Mouse (Mus musculus) ovary, adult 10 weeks (tissue): ENCODE data around the gene Chil1. TPM values are rescaled to one million over a fixed set of nuclear protein-coding genes. Genes with fewer than 3 reads are reported as not detected.

Experiments used
- polyA plus RNA-seq: library from polyadenylated mRNA; stranded (reverse); fragments of 350-450 nt; fragmentation: Illumina TruSeq; extraction: RNeasy Lipid Tissue Mini Kit (QIAGEN cat#74804); gene quantifications from one replicate; pipeline ENCODE4 v1.2.3, GENCODE M21; 2014

Chil1 gene
- not detected for polyA plus RNA-seq

DNA sequence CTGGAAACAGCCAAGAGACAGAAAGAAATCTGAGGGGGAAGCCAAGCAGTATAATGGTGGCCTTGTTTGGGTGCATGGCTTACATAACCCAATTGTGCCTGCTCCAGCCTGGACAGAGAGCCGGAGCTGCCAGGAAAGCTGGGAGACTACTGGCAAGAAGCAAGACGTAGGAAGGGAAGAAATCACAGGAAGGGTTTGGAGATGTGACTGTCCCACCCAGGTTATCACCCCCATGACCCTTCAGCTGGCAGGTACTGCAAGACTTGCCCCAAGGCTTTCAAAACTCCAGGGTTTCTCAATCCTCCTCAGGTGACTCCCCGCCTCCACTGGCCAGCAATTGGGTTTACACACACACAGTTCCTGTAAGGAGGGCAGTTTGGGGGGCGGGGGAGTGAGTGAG is at the start of gene Chil1:
Chil1 (plus strand) TSS at position 152 of the 400 bp plus-strand sequence.

DNA sequence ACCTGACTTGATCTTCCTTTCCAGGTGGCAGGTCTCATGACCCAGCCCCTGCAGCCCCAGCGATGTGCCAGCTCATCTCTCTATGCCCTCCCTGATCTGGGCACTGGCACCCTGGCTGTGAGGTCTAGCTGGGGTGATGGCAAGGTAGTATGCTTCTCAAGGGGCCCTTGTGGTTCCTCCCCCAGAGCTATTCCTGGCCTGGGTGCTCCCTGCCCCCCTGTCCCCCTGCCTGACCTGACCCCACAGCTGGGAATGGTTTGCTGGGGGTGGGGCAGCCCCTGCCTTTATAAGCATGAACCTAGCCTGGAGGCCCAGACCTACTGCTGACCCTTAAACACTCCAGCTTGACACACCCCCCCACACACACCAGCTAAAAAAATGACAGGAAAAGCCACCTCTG is 11.2 kb downstream of the Chil1 start, which contains the start of gene Mybph:
Mybph (plus strand) TSS at position 323 of the 400 bp plus-strand sequence.

DNA sequence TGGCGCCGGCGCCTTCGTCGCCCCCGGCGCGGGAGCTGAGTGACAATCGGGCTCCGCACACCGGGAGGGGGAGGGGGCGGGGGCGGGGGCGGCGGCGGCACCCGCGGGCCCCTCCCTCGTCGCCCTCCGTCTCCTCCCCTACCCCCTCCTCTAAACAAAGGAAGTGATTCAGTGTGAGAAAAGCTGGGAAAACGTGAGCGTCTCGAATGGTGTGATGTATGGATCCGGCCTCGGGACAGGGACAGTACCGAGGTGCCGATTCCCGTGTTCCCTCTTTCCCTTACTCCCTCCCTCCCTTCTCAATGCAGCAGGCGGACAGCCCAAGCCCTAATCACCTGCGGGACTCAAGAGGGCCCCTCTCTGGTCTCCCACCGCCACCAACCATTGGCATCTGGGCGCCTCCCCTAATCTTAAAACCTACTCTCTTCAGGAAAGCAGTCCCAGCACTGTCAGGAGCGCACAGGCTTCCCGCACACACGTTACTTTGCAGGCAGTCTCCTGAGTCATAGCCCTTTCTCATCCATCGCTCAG is 53.5 kb downstream of the Chil1 start, which contains the start of gene Adora1:
Adora1 (minus strand) TSS at position 41 of the 531 bp plus-strand sequence.

Other genes with a start within 250 kb of the Chil1 start
- 6.3 TPM for gene Fmod, start 144.9 kb upstream of the Chil1 start, polyA plus RNA-seq
- gene Btg2, start 103.1 kb upstream of the Chil1 start, polyA plus RNA-seq = 10.5 TPM
- gene Chit1, start 70.9 kb upstream of the Chil1 start, polyA plus RNA-seq = not detected
- not detected for gene Mybph, start 11.3 kb downstream of the Chil1 start, polyA plus RNA-seq
- gene Adora1, start 53.3 kb downstream of the Chil1 start, polyA plus RNA-seq = 5.0 TPM
- gene Myog, start 107.8 kb downstream of the Chil1 start, polyA plus RNA-seq = not detected
- gene Ppfia4, start 150.8 kb downstream of the Chil1 start, polyA plus RNA-seq = 0.14 TPM
- gene Tmem183a, start 179.8 kb downstream of the Chil1 start, polyA plus RNA-seq = 46.8 TPM
- gene 4933406M09Rik, start 203.8 kb downstream of the Chil1 start, polyA plus RNA-seq = not detected
- 17.8 TPM for gene Cyb5r1, start 223.4 kb downstream of the Chil1 start, polyA plus RNA-seq
- 50.0 TPM for gene Adipor1, start 233.2 kb downstream of the Chil1 start, polyA plus RNA-seq